Mouse (Mus musculus): Measurements from ENCODE around the gene Skil. TPM values are rescaled to one million over a fixed set of nuclear protein-coding genes. Genes with fewer than 3 reads are reported as not detected.
A peak's percentile ranks its signal among the peaks of the same experiment; 100 is the strongest.

Gene Skil
- polyA plus RNA-seq, 1 experiment = 3.7 TPM

DNA sequence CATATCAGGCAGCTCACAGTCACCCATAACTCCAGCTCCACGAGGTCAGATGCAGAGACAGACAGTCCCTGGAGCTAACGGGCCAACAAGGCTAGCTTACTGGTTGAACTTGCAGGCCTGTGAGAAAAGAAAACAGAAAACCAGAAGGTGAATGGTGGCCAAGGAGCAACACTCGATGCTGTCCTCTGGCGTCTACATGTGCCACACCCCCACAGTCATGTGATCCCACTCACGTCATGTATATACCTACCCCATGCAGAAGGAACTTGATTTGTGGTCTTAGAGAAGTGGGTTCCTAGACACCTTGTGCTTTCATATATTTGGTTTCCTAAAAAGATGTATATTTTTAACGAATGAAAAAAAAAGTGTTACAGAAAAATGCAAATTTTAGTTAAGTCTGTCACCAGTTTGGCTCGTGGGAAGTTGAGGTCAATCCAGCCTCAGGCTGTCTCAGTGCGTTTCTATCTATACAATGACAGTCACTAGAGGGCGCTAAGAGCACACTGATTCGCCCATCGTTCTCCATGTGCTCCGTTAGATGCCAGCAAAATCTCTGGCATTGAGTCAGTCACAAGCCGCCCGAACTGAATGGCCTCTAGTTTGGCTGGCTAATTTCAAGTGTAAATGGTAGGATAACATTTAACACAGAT lies 50.9 kb downstream of the Skil start:
- Histone ChIP-seq H3K27me3 (ENCODE audit: control insufficient read depth, insufficient read depth, low read length) (no peaks in the 10 kb centered on the region), H3K4me1 (ENCODE audit: control insufficient read depth, insufficient read depth, low read length) (peaks cover 9% of the 10 kb centered on the region), H3K36me3 (ENCODE audit: control insufficient read depth, insufficient read depth, low read length) (no peaks in the 10 kb centered on the region), H3K4me3 (ENCODE audit: control insufficient read depth, low read depth, low read length) (no peak overlapping the region), H3K27ac (ENCODE audit: control insufficient read depth, insufficient read depth, low read depth, low read length) (no peak overlapping the region)
- TF ChIP-seq CTCF (IDR thresholded peaks at IDR 0.05; ENCODE audit: control insufficient read depth, insufficient read depth, insufficient replicate concordance, low read depth, low read length) = peak; percentile 77; the same call in 1 of the 2 replicates
- TF ChIP-seq POLR2A (IDR thresholded peaks at IDR 0.05; ENCODE audit: control insufficient read depth, low read depth, low read length) = no peak

DNA sequence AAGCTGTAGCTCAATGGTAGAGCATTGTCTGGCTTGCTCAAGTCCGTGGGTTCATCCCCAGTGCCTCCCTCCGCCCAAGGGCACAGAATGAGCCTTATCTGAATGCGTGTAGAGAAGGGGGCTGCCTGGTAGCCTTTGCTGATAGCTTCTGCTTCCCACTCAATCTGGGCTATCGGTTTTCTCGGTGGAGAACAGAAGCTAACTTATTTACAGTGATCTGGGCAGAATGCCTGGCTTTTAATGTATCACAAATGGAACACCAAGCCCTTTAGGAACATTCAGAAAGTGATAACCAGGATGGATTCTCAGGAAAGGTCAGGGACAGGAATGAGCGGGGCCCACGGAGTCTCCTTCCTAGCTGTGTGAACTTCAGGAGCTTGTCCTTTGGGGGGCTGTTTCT lies 53.7 kb downstream of the Skil start:
- TF ChIP-seq POLR2A (IDR thresholded peaks at IDR 0.05; ENCODE audit: control insufficient read depth, low read depth, low read length) = no peak
- no peak for TF ChIP-seq CTCF (IDR thresholded peaks at IDR 0.05; ENCODE audit: control insufficient read depth, insufficient read depth, insufficient replicate concordance, low read depth, low read length)
- H3K4me3 ChIP-seq (ENCODE audit: control insufficient read depth, low read depth, low read length) = no peak overlapping the region
- no peak overlapping the region for H3K27ac ChIP-seq (ENCODE audit: control insufficient read depth, insufficient read depth, low read depth, low read length)
- no peaks in the 10 kb centered on the region for H3K27me3 ChIP-seq (ENCODE audit: control insufficient read depth, insufficient read depth, low read length)
- H3K36me3 ChIP-seq (ENCODE audit: control insufficient read depth, insufficient read depth, low read length) = no peaks in the 10 kb centered on the region
- peaks cover 9% of the 10 kb centered on the region for H3K4me1 ChIP-seq (ENCODE audit: control insufficient read depth, insufficient read depth, low read length)

DNA sequence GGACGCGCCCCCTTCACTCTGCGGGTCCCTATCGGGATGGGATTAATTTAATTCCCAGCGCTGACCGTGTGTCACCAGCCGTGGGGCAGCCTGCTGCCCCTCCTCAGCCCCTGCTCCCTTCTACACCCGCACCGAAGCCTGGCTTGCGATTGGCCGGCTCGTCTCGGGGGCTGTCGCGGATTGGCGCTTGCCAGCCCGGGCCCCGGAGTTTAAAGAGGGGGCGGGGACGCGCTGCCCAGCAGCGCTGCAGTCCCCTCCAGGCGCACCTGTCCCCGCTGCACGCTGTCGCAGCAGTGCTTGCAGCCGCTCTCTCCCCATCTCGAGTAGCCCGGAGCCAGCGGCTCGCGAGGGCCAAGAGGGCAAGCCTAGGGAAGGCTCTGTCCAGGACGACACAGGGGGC lies 54.8 kb downstream of the Skil start, which contains the start of gene Cldn11:
Gene Cldn11, plus strand, starts transcription at position 215 of the 400 bp plus-strand sequence.
- H3K4me1 ChIP-seq (ENCODE audit: control insufficient read depth, insufficient read depth, low read length) = peaks cover 9% of the 10 kb centered on the region
- peak within 1 kb of the TSS; percentile 79 for H3K27ac ChIP-seq (ENCODE audit: control insufficient read depth, insufficient read depth, low read depth, low read length)
- TF ChIP-seq POLR2A (IDR thresholded peaks at IDR 0.05; ENCODE audit: control insufficient read depth, low read depth, low read length) = 0 out of 2 replicates have a peak, but pooled peaks have one; percentile 52
- TF ChIP-seq CTCF (IDR thresholded peaks at IDR 0.05; ENCODE audit: control insufficient read depth, insufficient read depth, insufficient replicate concordance, low read depth, low read length) = no peak
- peak within 1 kb of the TSS; percentile 63 for H3K4me3 ChIP-seq (ENCODE audit: control insufficient read depth, low read depth, low read length)
- H3K27me3 ChIP-seq (ENCODE audit: control insufficient read depth, insufficient read depth, low read length) = no peaks in the 10 kb centered on the region
- no peaks in the 10 kb centered on the region for H3K36me3 ChIP-seq (ENCODE audit: control insufficient read depth, insufficient read depth, low read length)

DNA sequence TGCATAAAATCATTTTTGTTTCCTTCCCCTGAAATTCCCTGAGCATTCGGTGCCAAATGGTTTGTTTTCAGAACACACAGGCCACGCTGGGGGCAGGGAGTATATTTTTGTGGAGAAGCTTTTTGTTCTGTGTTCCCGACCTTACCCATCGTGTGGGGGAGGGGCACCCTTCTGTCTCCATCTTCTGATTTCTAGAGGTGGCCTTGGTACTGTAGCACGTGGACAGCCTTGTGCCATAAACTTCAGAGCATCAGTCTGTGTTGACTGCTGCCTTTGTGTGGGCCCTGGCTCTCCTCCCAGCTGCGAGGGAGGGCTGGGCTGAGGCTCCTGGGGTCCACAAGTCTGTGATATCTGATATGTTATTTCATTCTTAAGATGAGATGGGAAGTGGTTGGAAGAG lies 57.2 kb downstream of the Skil start:
- Histone ChIP-seq H3K4me3 (ENCODE audit: control insufficient read depth, low read depth, low read length) (no peak overlapping the region), H3K27ac (ENCODE audit: control insufficient read depth, insufficient read depth, low read depth, low read length) (no peak overlapping the region), H3K4me1 (ENCODE audit: control insufficient read depth, insufficient read depth, low read length) (peaks cover 9% of the 10 kb centered on the region), H3K27me3 (ENCODE audit: control insufficient read depth, insufficient read depth, low read length) (no peaks in the 10 kb centered on the region), H3K36me3 (ENCODE audit: control insufficient read depth, insufficient read depth, low read length) (no peaks in the 10 kb centered on the region)
- TF ChIP-seq CTCF (IDR thresholded peaks at IDR 0.05; ENCODE audit: control insufficient read depth, insufficient read depth, insufficient replicate concordance, low read depth, low read length) (no peak), POLR2A (IDR thresholded peaks at IDR 0.05; ENCODE audit: control insufficient read depth, low read depth, low read length) (no peak)

DNA sequence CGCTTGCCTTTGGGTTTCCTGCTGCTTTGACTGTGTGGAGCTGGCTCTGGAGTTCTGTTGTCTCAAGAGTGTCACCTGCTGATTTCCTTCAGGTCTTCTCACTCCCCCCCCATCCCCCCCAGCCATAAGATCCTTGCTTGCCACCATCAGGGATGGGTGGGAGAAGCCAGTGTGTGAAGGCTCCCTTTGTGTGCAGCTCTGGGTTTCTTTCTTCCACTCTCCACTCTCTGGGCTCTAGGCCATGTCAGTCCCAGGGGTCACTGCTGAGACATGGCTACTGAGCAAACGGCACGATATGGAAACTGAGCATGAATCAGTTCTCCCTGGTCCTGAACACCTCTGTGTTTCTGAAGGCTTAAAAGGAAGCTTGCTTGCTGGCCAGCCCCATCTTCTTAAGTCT lies 61.3 kb downstream of the Skil start:
- no peak overlapping the region for H3K27ac ChIP-seq (ENCODE audit: control insufficient read depth, insufficient read depth, low read depth, low read length)
- H3K4me3 ChIP-seq (ENCODE audit: control insufficient read depth, low read depth, low read length) = no peak overlapping the region
- no peaks in the 10 kb centered on the region for H3K27me3 ChIP-seq (ENCODE audit: control insufficient read depth, insufficient read depth, low read length)
- no peaks in the 10 kb centered on the region for H3K36me3 ChIP-seq (ENCODE audit: control insufficient read depth, insufficient read depth, low read length)
- no peaks in the 10 kb centered on the region for H3K4me1 ChIP-seq (ENCODE audit: control insufficient read depth, insufficient read depth, low read length)
- no peak for TF ChIP-seq POLR2A (IDR thresholded peaks at IDR 0.05; ENCODE audit: control insufficient read depth, low read depth, low read length)
- no peak for TF ChIP-seq CTCF (IDR thresholded peaks at IDR 0.05; ENCODE audit: control insufficient read depth, insufficient read depth, insufficient replicate concordance, low read depth, low read length)

DNA sequence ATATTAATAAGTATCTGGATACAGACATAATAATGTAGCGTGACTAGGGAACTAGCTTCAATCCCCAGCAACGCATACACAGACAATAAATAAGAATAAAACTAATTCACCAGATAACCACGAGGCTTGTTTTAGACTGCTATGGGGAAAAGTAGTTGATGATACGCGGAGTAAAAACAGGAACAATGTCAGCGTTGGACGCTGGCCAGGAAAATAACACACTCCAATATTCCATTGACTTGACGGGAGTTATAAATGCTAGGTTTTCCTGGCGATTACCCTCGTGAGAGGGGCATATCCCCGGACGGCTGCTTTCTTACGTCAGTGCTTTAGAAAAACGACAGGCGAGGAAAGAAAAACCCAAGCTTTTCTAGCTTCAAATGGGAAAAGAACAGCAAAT lies 62.9 kb downstream of the Skil start:
- H3K4me3 ChIP-seq (ENCODE audit: control insufficient read depth, low read depth, low read length) = peak overlapping the region; percentile 11; the same call in 1 of the 2 replicates
- H3K36me3 ChIP-seq (ENCODE audit: control insufficient read depth, insufficient read depth, low read length) = no peaks in the 10 kb centered on the region
- H3K27me3 ChIP-seq (ENCODE audit: control insufficient read depth, insufficient read depth, low read length) = no peaks in the 10 kb centered on the region
- no peaks in the 10 kb centered on the region; the same call in 1 of the 2 replicates for H3K4me1 ChIP-seq (ENCODE audit: control insufficient read depth, insufficient read depth, low read length)
- no peak overlapping the region for H3K27ac ChIP-seq (ENCODE audit: control insufficient read depth, insufficient read depth, low read depth, low read length)
- no peak for TF ChIP-seq POLR2A (IDR thresholded peaks at IDR 0.05; ENCODE audit: control insufficient read depth, low read depth, low read length)
- no peak for TF ChIP-seq CTCF (IDR thresholded peaks at IDR 0.05; ENCODE audit: control insufficient read depth, insufficient read depth, insufficient replicate concordance, low read depth, low read length)

DNA sequence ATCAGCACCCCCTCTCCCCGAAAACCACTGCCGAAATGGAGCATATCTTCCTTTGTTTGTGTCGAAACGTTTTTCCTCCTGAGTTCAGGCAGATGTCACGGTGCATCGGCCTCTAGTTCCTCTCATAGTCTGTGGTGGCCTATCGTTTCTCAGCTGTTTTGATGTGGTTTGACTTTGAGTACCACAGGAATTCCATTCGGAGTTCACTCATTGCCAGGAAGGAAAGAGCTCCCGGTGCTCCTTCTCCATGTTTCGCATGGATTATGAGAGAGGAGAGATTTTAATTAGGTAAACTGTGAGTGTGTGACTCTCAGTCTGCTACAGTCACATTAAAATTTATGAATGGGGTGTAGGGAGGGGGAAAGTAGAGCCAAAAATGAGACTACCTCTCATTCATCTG lies 65.2 kb downstream of the Skil start:
- Histone ChIP-seq H3K4me3 (ENCODE audit: control insufficient read depth, low read depth, low read length) (no peak overlapping the region), H3K36me3 (ENCODE audit: control insufficient read depth, insufficient read depth, low read length) (no peaks in the 10 kb centered on the region), H3K4me1 (ENCODE audit: control insufficient read depth, insufficient read depth, low read length) (peaks cover 3% of the 10 kb centered on the region; the same call in 1 of the 2 replicates), H3K27ac (ENCODE audit: control insufficient read depth, insufficient read depth, low read depth, low read length) (no peak overlapping the region; the same call in 1 of the 2 replicates), H3K27me3 (ENCODE audit: control insufficient read depth, insufficient read depth, low read length) (no peaks in the 10 kb centered on the region)
- no peak for TF ChIP-seq POLR2A (IDR thresholded peaks at IDR 0.05; ENCODE audit: control insufficient read depth, low read depth, low read length)
- no peak for TF ChIP-seq CTCF (IDR thresholded peaks at IDR 0.05; ENCODE audit: control insufficient read depth, insufficient read depth, insufficient replicate concordance, low read depth, low read length)
